ENCODE assay signal across 8 mouse cellular contexts in genomic region chr4:45418229-45418950, GRCm38 (mm10). TPM values are rescaled to one million over a fixed set of nuclear protein-coding genes. Genes with fewer than 3 reads are reported as not detected.
DNase-seq lines count a peak whose midpoint lies in the region; ATAC-seq and TF ChIP-seq lines count a peak whose summit lies in the region.

No protein-coding gene starts in this region.

- H3K9ac ChIP-seq in heart, embryonic 15.5 days: no peak overlapping the region
- H3K9ac ChIP-seq in kidney, postnatal 0 days (ENCODE audit: low read depth, low read length): no peak overlapping the region
- no peak overlapping the region for H3K9ac ChIP-seq in liver, embryonic 13.5 days
- H3K9ac ChIP-seq in neural tube, embryonic 11.5 days (ENCODE audit: low read length): no peak overlapping the region

- peak overlapping the region; percentile 48 for H3K4me2 ChIP-seq in heart, embryonic 15.5 days
- peak overlapping the region; percentile 31; the same call in 1 of the 2 replicates for H3K4me2 ChIP-seq in kidney, postnatal 0 days (ENCODE audit: low read length)
- no peak overlapping the region for H3K4me2 ChIP-seq in liver, embryonic 13.5 days
- H3K4me2 ChIP-seq in neural tube, embryonic 11.5 days (ENCODE audit: low read depth): no peak overlapping the region

- TF ChIP-seq POLR2A in embryonic fibroblast, embryonic 13.5 days (IDR thresholded peaks at IDR 0.05; ENCODE audit: low read depth, low read length): no peak

- no peaks in the 10 kb centered on the region for H3K27me3 ChIP-seq in heart, embryonic 15.5 days
- no peaks in the 10 kb centered on the region for H3K27me3 ChIP-seq in kidney, postnatal 0 days (ENCODE audit: insufficient read depth, low read length)
- peaks cover 23% of the 10 kb centered on the region for H3K27me3 ChIP-seq in liver, embryonic 13.5 days
- H3K27me3 ChIP-seq in neural tube, embryonic 11.5 days (ENCODE audit: control insufficient read depth, insufficient read depth, low read length): no peaks in the 10 kb centered on the region

- peak; percentile 81 for TF ChIP-seq CTCF in embryonic fibroblast, embryonic 13.5 days (IDR thresholded peaks at IDR 0.05; ENCODE audit: borderline replicate concordance, insufficient read depth, low read length)
- TF ChIP-seq CTCF in kidney, postnatal 0 days (IDR thresholded peaks at IDR 0.05; ENCODE audit: low read depth): peak; percentile 82

- peak; percentile 94 for ATAC-seq in CD4-positive, CD25-positive, alpha-beta regulatory T cell, adult 4 months
- no peak for ATAC-seq in heart, embryonic 15.5 days (replicated peaks; ENCODE audit: insufficient number of reproducible peaks, insufficient read depth, low FRiP score, low read depth)
- ATAC-seq in kidney, postnatal 0 days (replicated peaks; ENCODE audit: low FRiP score, low read depth): peak; percentile 26; the same call in 1 of the 2 replicates
- no peak for ATAC-seq in liver, embryonic 13.5 days (ENCODE audit: low read depth)
- ATAC-seq in neural tube, embryonic 11.5 days (ENCODE audit: insufficient read depth, low FRiP score, low TSS enrichment): peak; percentile 38

- H3K36me3 ChIP-seq in heart, embryonic 15.5 days: no peaks in the 10 kb centered on the region
- H3K36me3 ChIP-seq in kidney, postnatal 0 days (ENCODE audit: insufficient read depth, low read length): no peaks in the 10 kb centered on the region
- H3K36me3 ChIP-seq in liver, embryonic 13.5 days: peaks cover 8% of the 10 kb centered on the region; the same call in 1 of the 2 replicates
- H3K36me3 ChIP-seq in neural tube, embryonic 11.5 days (ENCODE audit: control insufficient read depth, insufficient read depth, low read length): no peaks in the 10 kb centered on the region

- H3K9me3 ChIP-seq in heart, embryonic 15.5 days (replicated peaks): no peaks in the 10 kb centered on the region
- no peaks in the 10 kb centered on the region for H3K9me3 ChIP-seq in kidney, postnatal 0 days (replicated peaks; ENCODE audit: low read length)
- H3K9me3 ChIP-seq in liver, embryonic 13.5 days (replicated peaks): no peaks in the 10 kb centered on the region
- H3K9me3 ChIP-seq in neural tube, embryonic 11.5 days (ENCODE audit: control insufficient read depth, low read length): no peaks in the 10 kb centered on the region

- WGBS in heart, embryonic 15.5 days: 19% methylated on average over 10 of the region's 11 CpGs
- 25% methylated on average over 11 of the region's 11 CpGs for WGBS in kidney, postnatal 0 days
- 31% methylated on average over 11 of the region's 11 CpGs for whole genome bisulfite sequencing in liver, embryonic 13.5 days (ENCODE audit: insufficient replicate concordance)
- 26% methylated on average over 10 of the region's 11 CpGs for WGBS in neural tube, embryonic 11.5 days

- H3K27ac ChIP-seq in embryonic fibroblast, embryonic 13.5 days (ENCODE audit: insufficient read depth, low read length): no peak overlapping the region
- H3K27ac ChIP-seq in heart, embryonic 15.5 days: no peak overlapping the region
- H3K27ac ChIP-seq in kidney, postnatal 0 days: no peak overlapping the region
- no peak overlapping the region for H3K27ac ChIP-seq in liver, embryonic 13.5 days
- H3K27ac ChIP-seq in neural tube, embryonic 11.5 days (ENCODE audit: low read depth, low read length): no peak overlapping the region

- H3K4me1 ChIP-seq in embryonic fibroblast, embryonic 13.5 days (ENCODE audit: control insufficient read depth, insufficient read depth, low read length): no peaks in the 10 kb centered on the region
- H3K4me1 ChIP-seq in heart, embryonic 15.5 days (replicated peaks): peaks cover 38% of the 10 kb centered on the region
- peaks cover 10% of the 10 kb centered on the region; the same call in 1 of the 2 replicates for H3K4me1 ChIP-seq in kidney, postnatal 0 days (replicated peaks; ENCODE audit: insufficient read depth, low read length)
- H3K4me1 ChIP-seq in liver, embryonic 13.5 days (replicated peaks): peaks cover 10% of the 10 kb centered on the region
- peaks cover under 1% of the 10 kb centered on the region; the same call in 1 of the 2 replicates for H3K4me1 ChIP-seq in neural tube, embryonic 11.5 days (ENCODE audit: control insufficient read depth, insufficient read depth, low read length)

- no peak overlapping the region for H3K4me3 ChIP-seq in embryonic fibroblast, embryonic 13.5 days (ENCODE audit: insufficient read depth, low read length)
- H3K4me3 ChIP-seq in heart, embryonic 15.5 days: no peak overlapping the region
- no peak overlapping the region for H3K4me3 ChIP-seq in kidney, postnatal 0 days (replicated peaks; ENCODE audit: low read depth, low read length)
- no peak overlapping the region for H3K4me3 ChIP-seq in liver, embryonic 13.5 days (replicated peaks)
- no peak overlapping the region for H3K4me3 ChIP-seq in neural tube, embryonic 11.5 days (ENCODE audit: low read depth, low read length)

- peak; percentile 68 for DNase-seq in adipocyte (ENCODE audit: low spot score)
- DNase-seq in kidney, postnatal 0 days (ENCODE audit: low spot score): peak; percentile 79
- DNase-seq in liver, embryonic 13.5 days: peak; percentile 34
- DNase-seq in neural tube, embryonic 11.5 days (ENCODE audit: low spot score): peak; percentile 78
- peak; percentile 74 for DNase-seq in thymus, postnatal 14 days

RNA-seq across cellular contexts. Expression of gene Slc25a51, which starts 9.8 kb away (rescaled TPM):
- polyA plus RNA-seq in CD4-positive, CD25-positive, alpha-beta regulatory T cell, adult 4 months (2017; shearing (Covaris generic)): 10 to 100 TPM; 41.0 to 66.6 TPM
- 65.9 and 83.6 TPM in 2 replicates for polyA plus RNA-seq in embryonic fibroblast, embryonic 13.5 days (2011; ENCODE audit: insufficient read length, low read depth, missing spikeins)
- 71.7 and 74.2 TPM in 2 replicates for polyA plus RNA-seq in heart, embryonic 15.5 days (2015; fragmentation: Nextera tagmentation; extraction: Ambion mirVana)
- polyA plus RNA-seq in kidney, postnatal 0 days (2015; fragmentation: Nextera tagmentation; extraction: Ambion mirVana): 62.9 and 70.3 TPM in 2 replicates
- 64.9 and 72.5 TPM in 2 replicates for polyA plus RNA-seq in liver, embryonic 13.5 days (2015; fragmentation: Nextera tagmentation; extraction: Ambion mirVana)
- polyA plus RNA-seq in neural tube, embryonic 11.5 days (2014; fragmentation: Nextera tagmentation; extraction: Ambion mirVana): 72.7 and 82.2 TPM in 2 replicates

Comparison
In these comparisons a context has a peak if more than half of its experiments do, and no peak if none do; other contexts are left out.
1. ATAC-seq: peak in CD4-positive, CD25-positive, alpha-beta regulatory T cell, adult 4 months (single experiment), kidney, postnatal 0 days (single experiment) and neural tube, embryonic 11.5 days (single experiment); none in heart, embryonic 15.5 days (single experiment) and liver, embryonic 13.5 days (single experiment).
2. H3K4me2 ChIP-seq: peak in heart, embryonic 15.5 days (single experiment) and kidney, postnatal 0 days (single experiment); none in liver, embryonic 13.5 days (single experiment) and neural tube, embryonic 11.5 days (single experiment).
3. Peak in every context shown above with its lines, with median percentiles within 50 percentile points of each other: DNase-seq.